Mouse (Mus musculus) midbrain, postnatal 0 days (tissue): ENCODE measurements around the gene Ier5. TPM values are rescaled to one million over a fixed set of nuclear protein-coding genes. Genes with fewer than 3 reads are reported as not detected.

ENCODE experiments used
- ATAC-seq: fragments of 200-750 bp; cut with Nextera tagmentation; 2 replicates; pipeline ENCODE4 v1.8.0; 2017; ENCODE audit warnings: moderate number of reproducible peaks, mild to moderate bottlenecking, moderate TSS enrichment, moderate library complexity; ENCODE audit not compliant: low FRiP score
- DNase-seq: peaks from one replicate; pipeline ENCODE4 v3.0.0-alpha.2; 2015; ENCODE audit warnings: low spot score
- H3K27ac ChIP-seq: fragments of 300-500 bp; sonication (generic); 2 replicates; pipeline ENCODE4 v1.5.1; 2014; ENCODE audit warnings: low read depth, mild to moderate bottlenecking, low read length, mixed read lengths
- H3K27me3 ChIP-seq: fragments of 300-500 bp; sonication (generic); 2 replicates; pipeline ENCODE4 v1.6.1; 2014; ENCODE audit warnings: low read length, control low read depth, mixed read lengths; ENCODE audit not compliant: insufficient read depth
- H3K36me3 ChIP-seq: fragments of 300-500 bp; sonication (generic); 2 replicates; pipeline ENCODE4 v1.6.1; 2014; ENCODE audit warnings: low read length, control low read depth, mixed read lengths; ENCODE audit not compliant: insufficient read depth
- H3K4me1 ChIP-seq: fragments of 300-500 bp; sonication (generic); 2 replicates; pipeline ENCODE4 v1.6.1; 2014; ENCODE audit warnings: mild to moderate bottlenecking, control low read depth, antibody characterized with exemption, low read length, mixed read lengths; ENCODE audit not compliant: insufficient read depth
- H3K4me2 ChIP-seq: fragments of 300-500 bp; sonication (generic); 2 replicates; pipeline ENCODE4 v1.6.1; 2014; ENCODE audit warnings: low read depth, mild to moderate bottlenecking, low read length, mixed read lengths; ENCODE audit not compliant: poor library complexity, severe bottlenecking
- H3K4me3 ChIP-seq: fragments of 300-500 bp; sonication (generic); 2 replicates; pipeline ENCODE4 v1.5.1; 2014; ENCODE audit warnings: low read depth, mild to moderate bottlenecking, low read length, moderate library complexity
- H3K9ac ChIP-seq: fragments of 300-500 bp; sonication (generic); replicated peaks from 2 replicates; pipeline ENCODE4 v1.6.1; 2014; ENCODE audit warnings: mild to moderate bottlenecking, low read length, moderate library complexity, mixed read lengths; ENCODE audit not compliant: poor library complexity, severe bottlenecking
- H3K9me3 ChIP-seq: fragments of 300-500 bp; sonication (generic); 2 replicates; pipeline ENCODE4 v1.6.1; 2016; ENCODE audit warnings: low read length, control low read depth
- CTCF ChIP-seq: IDR thresholded peaks from 2 replicates; pipeline ENCODE4 v1.5.1; 2016; ENCODE audit warnings: antibody characterized with exemption, mild to moderate bottlenecking
- WGBS: fragments of 180-500 bp; shearing (Covaris S2); extraction: QIAGEN DNeasy Blood & Tissue Kit; methylation state at CpG from one replicate; pipeline ENCODE4 v1.1.7; 2014; 5-methylcytosine and 5-hydroxymethylcytosine counted together
- polyA plus RNA-seq: library from polyadenylated mRNA; unstranded; fragments of >200 nt; fragmentation: Nextera tagmentation; extraction: Ambion mirVana; gene quantifications from 2 replicates; pipeline ENCODE4 v1.2.1, GENCODE M21; 2015
- total RNA-seq: library from RNA; depleted of rRNA; stranded (reverse); fragments of >200 nt; gene quantifications from 2 replicates; pipeline ENCODE4 v1.2.3, GENCODE M21; 2014

Ier5 gene
- total and polyA plus RNA-seq, 2 experiments from 2014 or later, result 4.0 to 44.2 TPM

- Histone ChIP-seq H3K9me3 (no peaks in the 10 kb centered on the region), H3K4me3 (no peak overlapping the region), H3K9ac (no peak overlapping the region), H3K4me1 (peaks cover 19% of the 10 kb centered on the region), H3K27ac (no peak overlapping the region), H3K4me2 (no peak overlapping the region), H3K36me3 (no peaks in the 10 kb centered on the region), H3K27me3 (no peaks in the 10 kb centered on the region)
- DNase-seq, result no peak
- no peak for ATAC-seq
- WGBS, result 51% methylated on average over 5 of the region's 5 CpGs
- no peak for TF ChIP-seq CTCF
Measured at GRCm38 (mm10) chr1:155070561-155071286, 28.7 kb downstream of the Ier5 start.

- no peak for ATAC-seq
- 58% methylated on average over 7 of the region's 7 CpGs for WGBS
- no peaks in the 10 kb centered on the region for H3K27me3 ChIP-seq
- TF ChIP-seq CTCF, result no peak
- no peak for DNase-seq
- no peak overlapping the region for H3K27ac ChIP-seq
- H3K4me1 ChIP-seq, result peaks cover 19% of the 10 kb centered on the region
- H3K9me3 ChIP-seq, result no peaks in the 10 kb centered on the region
- H3K4me2 ChIP-seq, result no peak overlapping the region
- no peak overlapping the region for H3K4me3 ChIP-seq
- H3K9ac ChIP-seq, result no peak overlapping the region
- no peaks in the 10 kb centered on the region for H3K36me3 ChIP-seq
Measured at GRCm38 (mm10) chr1:155069696-155070095, 29.7 kb downstream of the Ier5 start.

GRCm38 (mm10) chr1:155066196-155066595, 33.2 kb downstream of the Ier5 start:
- H3K4me3 ChIP-seq, result no peak overlapping the region
- H3K4me2 ChIP-seq, result no peak overlapping the region
- peaks cover 7% of the 10 kb centered on the region for H3K4me1 ChIP-seq
- H3K36me3 ChIP-seq, result no peaks in the 10 kb centered on the region
- H3K9me3 ChIP-seq, result no peaks in the 10 kb centered on the region
- ATAC-seq (no peak), DNase-seq (no peak)
- H3K27ac ChIP-seq, result no peak overlapping the region
- no peak overlapping the region for H3K9ac ChIP-seq
- H3K27me3 ChIP-seq, result no peaks in the 10 kb centered on the region
- TF ChIP-seq CTCF, result no peak
- WGBS, result 71% methylated on average over 5 of the region's 5 CpGs

DNA sequence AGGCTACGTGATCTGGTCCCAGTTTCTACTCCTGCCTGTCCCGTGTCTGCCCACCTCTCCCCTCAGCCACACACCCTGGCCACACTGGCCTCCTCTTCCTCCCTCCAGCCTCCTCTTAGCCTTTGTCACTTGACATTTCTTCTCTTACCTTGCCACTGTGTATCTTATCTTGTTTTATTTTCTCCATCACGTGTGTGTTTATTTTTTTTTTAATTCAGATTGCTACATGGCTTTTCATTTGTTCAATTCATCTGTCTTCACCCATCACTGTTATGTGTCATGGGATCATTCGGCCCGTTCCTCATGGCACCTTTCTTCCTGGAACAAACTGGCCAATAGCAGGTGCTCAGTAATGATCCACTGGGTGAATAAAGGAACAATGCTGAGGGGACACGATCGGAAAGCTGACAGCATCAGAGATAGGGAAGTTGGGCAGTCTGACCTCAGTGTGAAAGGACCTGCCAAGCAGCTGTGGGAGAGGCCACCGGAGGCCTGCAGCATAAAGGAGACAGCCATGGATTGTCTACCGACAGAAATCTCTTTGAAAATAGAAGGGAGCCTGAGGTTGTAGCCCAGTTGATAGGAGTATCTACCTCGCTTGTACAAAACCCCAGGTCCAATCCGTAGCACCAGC, 34.3 kb downstream of the Ier5 start:
- ATAC-seq, result no peak
- Histone ChIP-seq H3K4me1 (no peaks in the 10 kb centered on the region), H3K27me3 (no peaks in the 10 kb centered on the region), H3K9ac (no peak overlapping the region), H3K4me3 (no peak overlapping the region), H3K4me2 (no peak overlapping the region), H3K9me3 (no peaks in the 10 kb centered on the region), H3K27ac (no peak overlapping the region), H3K36me3 (no peaks in the 10 kb centered on the region)
- 73% methylated on average over 11 of the region's 11 CpGs for WGBS
- TF ChIP-seq CTCF, result no peak
- DNase-seq, result no peak

DNA sequence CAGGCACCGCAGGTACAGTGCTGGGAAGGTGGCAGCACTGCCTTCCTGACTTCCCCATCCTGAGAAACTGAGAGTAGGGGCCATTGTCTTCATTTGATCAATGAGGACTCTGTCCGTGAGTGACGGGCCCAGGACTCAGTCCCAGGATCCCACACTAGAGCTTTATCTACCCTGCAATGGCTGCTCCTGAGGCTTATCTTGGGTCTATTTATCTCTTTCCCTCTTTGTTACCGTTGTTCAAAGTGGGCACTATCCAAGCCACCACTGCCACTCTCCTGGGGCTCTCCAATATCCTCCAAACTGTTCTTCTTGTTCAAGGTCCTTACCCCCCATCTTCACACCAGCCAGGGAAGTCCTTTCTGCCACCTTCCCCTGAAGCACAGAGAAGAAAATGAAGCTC, 34.8 kb downstream of the Ier5 start:
- Histone ChIP-seq H3K9ac (no peak overlapping the region), H3K36me3 (no peaks in the 10 kb centered on the region), H3K4me1 (no peaks in the 10 kb centered on the region), H3K4me3 (no peak overlapping the region), H3K9me3 (no peaks in the 10 kb centered on the region), H3K27me3 (no peaks in the 10 kb centered on the region), H3K27ac (no peak overlapping the region), H3K4me2 (no peak overlapping the region)
- WGBS, result 67% methylated on average over 4 of the region's 4 CpGs
- DNase-seq (no peak), ATAC-seq (no peak)
- no peak for TF ChIP-seq CTCF

DNA sequence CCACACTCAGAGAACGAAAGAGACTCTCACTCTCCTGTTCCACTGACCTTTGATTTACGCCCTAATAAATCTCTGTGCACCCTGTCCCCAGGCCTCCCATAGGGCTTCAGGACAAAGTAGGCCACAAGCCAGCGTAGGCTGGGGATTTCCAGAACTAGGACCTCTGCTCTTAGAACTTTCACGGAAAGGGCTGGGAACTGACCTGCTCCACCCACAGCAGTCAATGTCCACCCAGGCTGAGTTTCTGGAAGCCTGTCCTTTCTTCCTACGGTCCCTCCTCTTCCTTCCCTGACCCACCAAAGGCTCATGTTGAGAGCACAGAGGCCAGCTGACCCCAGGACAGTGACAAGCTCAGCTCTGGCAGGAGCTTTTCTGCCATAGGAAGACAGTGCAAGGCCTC, 35.3 kb downstream of the Ier5 start:
- DNase-seq (no peak), ATAC-seq (no peak)
- no peaks in the 10 kb centered on the region for H3K27me3 ChIP-seq
- no peaks in the 10 kb centered on the region for H3K9me3 ChIP-seq
- no peaks in the 10 kb centered on the region for H3K36me3 ChIP-seq
- WGBS, result 90% methylated on average over 5 of the region's 5 CpGs
- H3K27ac ChIP-seq, result no peak overlapping the region
- TF ChIP-seq CTCF, result no peak
- no peak overlapping the region for H3K9ac ChIP-seq
- 0 out of 2 replicates have a peak, but pooled peaks cover under 1% of the 10 kb centered on the region for H3K4me1 ChIP-seq
- no peak overlapping the region for H3K4me2 ChIP-seq
- no peak overlapping the region for H3K4me3 ChIP-seq
